Comparison of ENCODE assay signal across 8 mouse cellular contexts in genomic region chr2:84454551-84455235, GRCm38 (mm10). TPM values are rescaled to one million over a fixed set of nuclear protein-coding genes. Genes with fewer than 3 reads are reported as not detected.
A peak's percentile ranks its signal among the peaks of the same experiment; 100 is the strongest.
DNase-seq lines count a peak whose midpoint lies in the region; ATAC-seq and TF ChIP-seq lines count a peak whose summit lies in the region.
"Had no signal": no experiment of that assay in that cellular context is flagged by ENCODE, and none has a peak within 500 bp of the region (broad histone marks: within the 10 kb centered on the region; RNA-seq: fewer than 3 reads in every experiment).

No protein-coding gene starts in this region.

- WGBS in forebrain, embryonic 13.5 days = 63% methylated on average over 10 of the region's 10 CpGs
- WGBS in midbrain, embryonic 16.5 days = 56% methylated on average over 10 of the region's 10 CpGs

- no peaks in the 10 kb centered on the region for H3K9me3 ChIP-seq in forebrain, embryonic 13.5 days (replicated peaks)
- no peaks in the 10 kb centered on the region for H3K9me3 ChIP-seq in midbrain, embryonic 16.5 days (replicated peaks; ENCODE audit: control insufficient read depth, low read length, poor library complexity, severe bottlenecking)

- no peak overlapping the region for H3K27ac ChIP-seq in layer of hippocampus, adult 2 months
- H3K27ac ChIP-seq in forebrain, embryonic 13.5 days = no peak overlapping the region
- no peak overlapping the region for H3K27ac ChIP-seq in midbrain, embryonic 16.5 days (ENCODE audit: low read length)
- H3K27ac ChIP-seq: liver, embryonic 14.5 days had no signal

- no peak overlapping the region for H3K4me3 ChIP-seq in layer of hippocampus, adult 2 months
- H3K4me3 ChIP-seq in forebrain, embryonic 13.5 days = no peak overlapping the region
- H3K4me3 ChIP-seq in midbrain, embryonic 16.5 days (ENCODE audit: low read depth, low read length) = no peak overlapping the region

- DNase-seq in layer of hippocampus, postnatal 10 days (ENCODE audit: low spot score in 2 of 2) = peak; percentile 8 to 14
- no peak for DNase-seq in layer of hippocampus, adult 2 months (ENCODE audit: low spot score in 2 of 2)
- DNase-seq in R1 (ENCODE audit: low read depth, low spot score) = peak; percentile 30
- no peak for DNase-seq in spleen, postnatal 14 days (ENCODE audit: low spot score in 2 of 2)
- no peak for DNase-seq in cerebellum, postnatal 36 days

- peak; percentile 58 for ATAC-seq in forebrain, embryonic 13.5 days
- ATAC-seq in midbrain, embryonic 16.5 days = peak; percentile 72

- no peak for TF ChIP-seq CTCF in layer of hippocampus, adult 2 months (conservative IDR thresholded peaks at IDR 0.05)

- H3K9ac ChIP-seq in forebrain, embryonic 13.5 days = no peak overlapping the region
- H3K9ac ChIP-seq in midbrain, embryonic 16.5 days (ENCODE audit: low read depth, low read length) = no peak overlapping the region
- H3K9ac ChIP-seq: liver, embryonic 14.5 days had no signal

- no peak overlapping the region for H3K4me2 ChIP-seq in forebrain, embryonic 13.5 days
- peak overlapping the region; percentile 9; the same call in 1 of the 2 replicates for H3K4me2 ChIP-seq in midbrain, embryonic 16.5 days (ENCODE audit: low read length)

- no peaks in the 10 kb centered on the region for H3K27me3 ChIP-seq in forebrain, embryonic 13.5 days
- H3K27me3 ChIP-seq in midbrain, embryonic 16.5 days (ENCODE audit: control insufficient read depth, insufficient read depth, low read depth, low read length) = no peaks in the 10 kb centered on the region

- H3K4me1 ChIP-seq in forebrain, embryonic 13.5 days = no peaks in the 10 kb centered on the region
- H3K4me1 ChIP-seq in midbrain, embryonic 16.5 days (ENCODE audit: control insufficient read depth, insufficient read depth, low read length) = no peaks in the 10 kb centered on the region

- H3K36me3 ChIP-seq in forebrain, embryonic 13.5 days (ENCODE audit: poor library complexity, severe bottlenecking) = no peaks in the 10 kb centered on the region
- H3K36me3 ChIP-seq in midbrain, embryonic 16.5 days (ENCODE audit: control insufficient read depth, insufficient read depth, low read length) = no peaks in the 10 kb centered on the region

RNA-seq across cellular contexts. Expression of gene Tfpi, which starts 21.9 kb away (rescaled TPM):
- total RNA-seq in layer of hippocampus, postnatal 10 days (2021) = 1 to 10 TPM; 7.9 TPM
- 1 to 10 TPM; 3.6 TPM for total RNA-seq in layer of hippocampus, adult 2 months (2021)
- polyA plus RNA-seq in forebrain, embryonic 13.5 days (2015; fragmentation: Nextera tagmentation; extraction: Ambion mirVana) = 8.5 and 9.7 TPM in 2 replicates
- 14.1 and 16.1 TPM in 2 replicates for polyA plus RNA-seq in midbrain, embryonic 16.5 days (2015; fragmentation: Nextera tagmentation; extraction: Ambion mirVana)

RNA-seq across cellular contexts. Expression of gene Calcrl, which starts 29.5 kb away (rescaled TPM):
- total RNA-seq in layer of hippocampus, postnatal 10 days (2021) = 10 to 100 TPM; 12.0 to 14.1 TPM
- 1 to 10 TPM; 8.0 to 8.5 TPM for total RNA-seq in layer of hippocampus, adult 2 months (2021)
- polyA plus RNA-seq in forebrain, embryonic 13.5 days (2015; fragmentation: Nextera tagmentation; extraction: Ambion mirVana) = 5.6 and 5.7 TPM in 2 replicates
- polyA plus RNA-seq in midbrain, embryonic 16.5 days (2015; fragmentation: Nextera tagmentation; extraction: Ambion mirVana) = 8.6 and 8.7 TPM in 2 replicates

Comparison
In these comparisons a context has a peak if more than half of its experiments do, and no peak if none do; other contexts are left out.
1. DNase-seq: peak in layer of hippocampus, postnatal 10 days (2 of 2) and R1 (single experiment); none in layer of hippocampus, adult 2 months (0 of 2), spleen, postnatal 14 days (0 of 2) and cerebellum, postnatal 36 days (0 of 2).